Mouse (Mus musculus): ENCODE measurements around the gene Ralgapb. TPM values are rescaled to one million over a fixed set of nuclear protein-coding genes. Genes with fewer than 3 reads are reported as not detected.
"Not testable (repeated sequence)": the region's sequence is repeated elsewhere in the genome, so short reads cannot be mapped to it uniquely, and the experiment has no call there.

Gene Ralgapb
- polyA plus RNA-seq, 1 experiment from 2014 or later = 26.9 TPM

GRCm38 (mm10) chr2:158389421-158389820 lies 20.2 kb upstream of the Ralgapb start:
- Histone ChIP-seq H3K4me2 (ENCODE audit: low read length) (no peak overlapping the region), H3K27ac (ENCODE audit: low read length) (no peak overlapping the region), H3K9ac (replicated peaks; ENCODE audit: low read depth, low read length) (no peak overlapping the region), H3K4me1 (replicated peaks; ENCODE audit: control insufficient read depth, insufficient read depth, low read length) (no peaks in the 10 kb centered on the region), H3K4me3 (replicated peaks; ENCODE audit: low read length) (no peak overlapping the region), H3K27me3 (replicated peaks; ENCODE audit: control insufficient read depth, insufficient read depth, low read length) (no peaks in the 10 kb centered on the region), H3K36me3 (ENCODE audit: control insufficient read depth, insufficient read depth) (no peaks in the 10 kb centered on the region), H3K9me3 (ENCODE audit: control insufficient read depth, low read length) (no peaks in the 10 kb centered on the region)
- WGBS = 88% methylated on average over 7 of the region's 7 CpGs
- no peak for ATAC-seq

- Histone ChIP-seq H3K27me3 (replicated peaks; ENCODE audit: control insufficient read depth, insufficient read depth, low read length) (no peaks in the 10 kb centered on the region), H3K9me3 (ENCODE audit: control insufficient read depth, low read length) (no peaks in the 10 kb centered on the region), H3K36me3 (ENCODE audit: control insufficient read depth, insufficient read depth) (no peaks in the 10 kb centered on the region), H3K9ac (replicated peaks; ENCODE audit: low read depth, low read length) (no peak overlapping the region), H3K4me2 (ENCODE audit: low read length) (no peak overlapping the region), H3K4me1 (replicated peaks; ENCODE audit: control insufficient read depth, insufficient read depth, low read length) (no peaks in the 10 kb centered on the region), H3K27ac (ENCODE audit: low read length) (no peak overlapping the region), H3K4me3 (replicated peaks; ENCODE audit: low read length) (no peak overlapping the region)
- ATAC-seq = no peak
- 91% methylated on average over 6 of the region's 6 CpGs for WGBS
These were observed 13.3 kb upstream of the Ralgapb start for GRCm38 (mm10) chr2:158396369-158396768.

GRCm38 (mm10) chr2:158397140-158397539 lies 12.5 kb upstream of the Ralgapb start:
- ATAC-seq; H3K9me3 ChIP-seq (ENCODE audit: control insufficient read depth, low read length); H3K27me3 ChIP-seq (replicated peaks; ENCODE audit: control insufficient read depth, insufficient read depth, low read length); H3K4me1 ChIP-seq (replicated peaks; ENCODE audit: control insufficient read depth, insufficient read depth, low read length); H3K27ac ChIP-seq (ENCODE audit: low read length); H3K4me2 ChIP-seq (ENCODE audit: low read length); H3K9ac ChIP-seq (replicated peaks; ENCODE audit: low read depth, low read length); H3K36me3 ChIP-seq (ENCODE audit: control insufficient read depth, insufficient read depth); H3K4me3 ChIP-seq (replicated peaks; ENCODE audit: low read length): not testable (repeated sequence)
- 74% methylated on average over 13 of the region's 13 CpGs for WGBS

- Histone ChIP-seq H3K4me1 (replicated peaks; ENCODE audit: control insufficient read depth, insufficient read depth, low read length) (no peaks in the 10 kb centered on the region), H3K27ac (ENCODE audit: low read length) (no peak overlapping the region), H3K9me3 (ENCODE audit: control insufficient read depth, low read length) (no peaks in the 10 kb centered on the region), H3K4me2 (ENCODE audit: low read length) (no peak overlapping the region), H3K9ac (replicated peaks; ENCODE audit: low read depth, low read length) (no peak overlapping the region), H3K27me3 (replicated peaks; ENCODE audit: control insufficient read depth, insufficient read depth, low read length) (no peaks in the 10 kb centered on the region), H3K4me3 (replicated peaks; ENCODE audit: low read length) (no peak overlapping the region), H3K36me3 (ENCODE audit: control insufficient read depth, insufficient read depth) (no peaks in the 10 kb centered on the region)
- no peak for ATAC-seq
- WGBS = 82% methylated on average over 7 of the region's 7 CpGs
These were observed 6.7 kb upstream of the Ralgapb start for GRCm38 (mm10) chr2:158402915-158403314.

- Histone ChIP-seq H3K4me2 (ENCODE audit: low read length) (peak overlapping the region; percentile 61), H3K36me3 (ENCODE audit: control insufficient read depth, insufficient read depth) (no peaks in the 10 kb centered on the region), H3K9ac (replicated peaks; ENCODE audit: low read depth, low read length) (peak overlapping the region; percentile 54), H3K4me3 (replicated peaks; ENCODE audit: low read length) (peak overlapping the region; percentile 97), H3K27me3 (replicated peaks; ENCODE audit: control insufficient read depth, insufficient read depth, low read length) (no peaks in the 10 kb centered on the region), H3K27ac (ENCODE audit: low read length) (peak overlapping the region; percentile 50), H3K9me3 (ENCODE audit: control insufficient read depth, low read length) (no peaks in the 10 kb centered on the region), H3K4me1 (replicated peaks; ENCODE audit: control insufficient read depth, insufficient read depth, low read length) (peaks cover 22% of the 10 kb centered on the region)
- ATAC-seq = peak; percentile 11
- WGBS = 22% methylated on average over 14 of the region's 14 CpGs
These were observed 552 bp upstream of the Ralgapb start for GRCm38 (mm10) chr2:158408997-158409594.

- peak; percentile 26 for ATAC-seq
- 3% methylated on average over 34 of the region's 67 CpGs for WGBS
- peak overlapping the region; percentile 98 for H3K4me2 ChIP-seq (ENCODE audit: low read length)
These were observed 670 bp downstream of the Ralgapb start for GRCm38 (mm10) chr2:158410022-158411014.

GRCm38 (mm10) chr2:158413240-158413639 lies 3.6 kb downstream of the Ralgapb start:
- no peak for ATAC-seq
- Histone ChIP-seq H3K9ac (replicated peaks; ENCODE audit: low read depth, low read length) (no peak overlapping the region), H3K4me2 (ENCODE audit: low read length) (no peak overlapping the region), H3K4me3 (replicated peaks; ENCODE audit: low read length) (no peak overlapping the region), H3K27me3 (replicated peaks; ENCODE audit: control insufficient read depth, insufficient read depth, low read length) (no peaks in the 10 kb centered on the region), H3K27ac (ENCODE audit: low read length) (no peak overlapping the region), H3K9me3 (ENCODE audit: control insufficient read depth, low read length) (no peaks in the 10 kb centered on the region), H3K4me1 (replicated peaks; ENCODE audit: control insufficient read depth, insufficient read depth, low read length) (peaks cover 22% of the 10 kb centered on the region), H3K36me3 (ENCODE audit: control insufficient read depth, insufficient read depth) (no peaks in the 10 kb centered on the region)
- 94% methylated on average over 2 of the region's 2 CpGs for WGBS

More at GRCm38 (mm10) chr2:158410022-158411014, 670 bp downstream of the Ralgapb start:
- peak overlapping the region; percentile 97 for H3K4me3 ChIP-seq (replicated peaks; ENCODE audit: low read length)
- peak overlapping the region; percentile 81 for H3K27ac ChIP-seq (ENCODE audit: low read length)
- H3K27me3 ChIP-seq (replicated peaks; ENCODE audit: control insufficient read depth, insufficient read depth, low read length) = no peaks in the 10 kb centered on the region
- no peaks in the 10 kb centered on the region for H3K36me3 ChIP-seq (ENCODE audit: control insufficient read depth, insufficient read depth)
- H3K9ac ChIP-seq (replicated peaks; ENCODE audit: low read depth, low read length) = peak overlapping the region; percentile 92
- peaks cover 22% of the 10 kb centered on the region for H3K4me1 ChIP-seq (replicated peaks; ENCODE audit: control insufficient read depth, insufficient read depth, low read length)
- H3K9me3 ChIP-seq (ENCODE audit: control insufficient read depth, low read length) = no peaks in the 10 kb centered on the region

GRCm38 (mm10) chr2:158415826-158416225 lies 6.2 kb downstream of the Ralgapb start:
- Histone ChIP-seq H3K27ac (ENCODE audit: low read length) (no peak overlapping the region), H3K4me1 (replicated peaks; ENCODE audit: control insufficient read depth, insufficient read depth, low read length) (peaks cover 12% of the 10 kb centered on the region), H3K4me2 (ENCODE audit: low read length) (no peak overlapping the region), H3K36me3 (ENCODE audit: control insufficient read depth, insufficient read depth) (no peaks in the 10 kb centered on the region), H3K9ac (replicated peaks; ENCODE audit: low read depth, low read length) (no peak overlapping the region), H3K9me3 (ENCODE audit: control insufficient read depth, low read length) (no peaks in the 10 kb centered on the region), H3K4me3 (replicated peaks; ENCODE audit: low read length) (no peak overlapping the region), H3K27me3 (replicated peaks; ENCODE audit: control insufficient read depth, insufficient read depth, low read length) (no peaks in the 10 kb centered on the region)
- 77% methylated on average over 1 of the region's 1 CpGs for WGBS
- no peak for ATAC-seq

GRCm38 (mm10) chr2:158418663-158419062 lies 9.0 kb downstream of the Ralgapb start:
- WGBS = 83% methylated on average over 1 of the region's 1 CpGs
- Histone ChIP-seq H3K27ac (ENCODE audit: low read length) (no peak overlapping the region), H3K4me1 (replicated peaks; ENCODE audit: control insufficient read depth, insufficient read depth, low read length) (0 out of 2 replicates have a peak, but pooled peaks cover under 1% of the 10 kb centered on the region), H3K9ac (replicated peaks; ENCODE audit: low read depth, low read length) (no peak overlapping the region), H3K36me3 (ENCODE audit: control insufficient read depth, insufficient read depth) (no peaks in the 10 kb centered on the region; the same call in 1 of the 2 replicates), H3K9me3 (ENCODE audit: control insufficient read depth, low read length) (no peaks in the 10 kb centered on the region), H3K4me2 (ENCODE audit: low read length) (no peak overlapping the region), H3K27me3 (replicated peaks; ENCODE audit: control insufficient read depth, insufficient read depth, low read length) (no peaks in the 10 kb centered on the region), H3K4me3 (replicated peaks; ENCODE audit: low read length) (no peak overlapping the region)
- ATAC-seq = no peak
